Mouse (Mus musculus) neutrophil, adult 65 days (primary cell): ENCODE results near the gene Cga. TPM values are rescaled to one million over a fixed set of nuclear protein-coding genes. Genes with fewer than 3 reads are reported as not detected.

ENCODE experiments used
- total RNA-seq: library from RNA; stranded (reverse); gene quantifications from 2 replicates; pipeline ENCODE4 v1.2.4, GENCODE M21; 2023

Cga gene
- not detected in 2 replicates for total RNA-seq

DNA sequence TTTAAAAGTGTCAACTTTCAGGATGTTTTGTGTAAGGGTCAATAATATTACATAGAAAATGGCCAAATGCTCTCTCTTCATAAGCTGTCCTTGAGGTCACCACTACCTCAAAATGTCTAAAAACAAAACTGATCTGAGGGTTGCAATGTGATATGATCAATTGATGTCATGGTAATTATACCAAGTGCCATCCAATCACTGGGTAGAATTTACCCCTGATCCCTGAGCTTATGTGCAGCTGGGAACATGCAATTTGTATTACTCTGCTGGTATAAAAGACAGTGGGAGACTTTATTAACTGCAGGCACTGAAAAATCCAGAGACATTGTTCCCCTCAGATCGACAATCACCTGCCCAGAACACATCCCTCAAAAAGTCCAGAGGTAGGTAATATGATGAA, at the start of gene Cga:
Gene Cga, plus strand, starts transcription at position 301 of the 400 bp plus-strand sequence.

DNA sequence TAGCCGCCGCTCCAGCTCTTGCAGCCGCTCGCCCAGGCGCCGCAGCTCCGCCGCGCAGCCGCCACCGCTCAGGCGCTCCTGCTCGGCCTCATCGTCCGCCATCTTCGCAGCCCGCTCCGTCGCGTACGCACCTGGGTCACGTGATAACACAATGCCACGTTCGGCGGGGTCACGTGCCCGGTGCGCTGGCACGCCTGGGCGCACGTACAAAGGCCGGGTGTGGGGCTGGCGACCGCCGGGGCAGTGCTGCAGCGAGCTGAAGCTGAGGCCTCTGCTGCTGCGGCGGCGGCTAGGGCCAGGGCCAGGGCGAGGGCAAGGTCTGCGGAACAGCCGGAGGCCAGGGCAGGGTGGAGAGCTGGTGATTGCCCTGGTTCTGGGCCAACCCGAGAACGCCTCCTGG, 10.8 kb upstream of the Cga start, which contains the start of gene Zfp292:
Gene Zfp292, minus strand, starts transcription at position 143 of the 400 bp plus-strand sequence.

Other genes starting within 250 kb of the Cga start
- 5.2 and 9.2 TPM in 2 replicates for gene Slc35a1, start 206.3 kb upstream of the Cga start, total RNA-seq
- not detected in 2 replicates for gene Cfap206, start 163.6 kb upstream of the Cga start, total RNA-seq
- gene Gm136, start 137.5 kb upstream of the Cga start, total RNA-seq = not detected in 2 replicates
- 6.6 and 7.5 TPM in 2 replicates for gene Smim8, start 115.4 kb upstream of the Cga start, total RNA-seq
- gene Zfp292, start 10.8 kb upstream of the Cga start, total RNA-seq = 20.5 and 23.6 TPM in 2 replicates